Mouse (Mus musculus): ENCODE data around the gene Dpm3.

Gene Dpm3

GRCm38 (mm10) chr3:89270891-89271290, 11.7 kb downstream of the Dpm3 start:
- DNase-seq, result no peak

- no peak for DNase-seq
These were observed 12.6 kb downstream of the Dpm3 start for GRCm38 (mm10) chr3:89271760-89272159.

- DNase-seq, result no peak
These were observed 16.9 kb downstream of the Dpm3 start for GRCm38 (mm10) chr3:89276061-89276460.

GRCm38 (mm10) chr3:89277281-89278021, 18.3 kb downstream of the Dpm3 start:
- DNase-seq, result no peak

GRCm38 (mm10) chr3:89278107-89278506, 18.9 kb downstream of the Dpm3 start:
- DNase-seq, result peak; percentile 18

- DNase-seq, result no peak
These were observed 19.5 kb downstream of the Dpm3 start for GRCm38 (mm10) chr3:89278643-89279042.

GRCm38 (mm10) chr3:89279153-89279890, 20.2 kb downstream of the Dpm3 start:
- DNase-seq, result peak; percentile 73

GRCm38 (mm10) chr3:89280050-89280605, 21.0 kb downstream of the Dpm3 start:
- no peak for DNase-seq

GRCm38 (mm10) chr3:89280606-89281511, 21.7 kb downstream of the Dpm3 start, which contains the start of gene Efna1:
Gene Efna1, minus strand, starts transcription at chr3:89281142.
- peak; percentile 36 for DNase-seq

- peak; percentile 76 for DNase-seq
These were observed 22.6 kb downstream of the Dpm3 start for GRCm38 (mm10) chr3:89281579-89282290.

GRCm38 (mm10) chr3:89282291-89282643, 23.1 kb downstream of the Dpm3 start:
- DNase-seq, result no peak

- DNase-seq, result no peak
These were observed 25.1 kb downstream of the Dpm3 start for GRCm38 (mm10) chr3:89284261-89284660.

GRCm38 (mm10) chr3:89285526-89285925, 26.4 kb downstream of the Dpm3 start:
- DNase-seq, result no peak

GRCm38 (mm10) chr3:89287286-89287685, 28.1 kb downstream of the Dpm3 start:
- DNase-seq, result no peak

GRCm38 (mm10) chr3:89288503-89288928, 29.4 kb downstream of the Dpm3 start:
- no peak for DNase-seq

- no peak for DNase-seq
These were observed 32.7 kb downstream of the Dpm3 start for GRCm38 (mm10) chr3:89291874-89292273.

GRCm38 (mm10) chr3:89292303-89292702, 33.1 kb downstream of the Dpm3 start:
- DNase-seq, result no peak

- DNase-seq, result no peak
These were observed 34.2 kb downstream of the Dpm3 start for GRCm38 (mm10) chr3:89293247-89293918.

GRCm38 (mm10) chr3:89294195-89294594, 35.0 kb downstream of the Dpm3 start:
- DNase-seq, result no peak

- no peak for DNase-seq
These were observed 36.6 kb downstream of the Dpm3 start for GRCm38 (mm10) chr3:89295685-89296230.

GRCm38 (mm10) chr3:89296761-89297396, 37.7 kb downstream of the Dpm3 start:
- no peak for DNase-seq

All from liver (tissue).